Mouse (Mus musculus) kidney, postnatal 0 days (tissue): ENCODE data around the gene Glcci1. TPM values are rescaled to one million over a fixed set of nuclear protein-coding genes. Genes with fewer than 3 reads are reported as not detected.

ENCODE experiments used
- ATAC-seq: fragments of 200-750 bp; cut with Nextera tagmentation; replicated peaks from 2 replicates; pipeline ENCODE4 v1.8.0; 2017; ENCODE audit warnings: low read depth, moderate number of reproducible peaks, moderate TSS enrichment, moderate library complexity; ENCODE audit not compliant: low FRiP score
- DNase-seq: peaks from one replicate; pipeline ENCODE4 v3.0.0-alpha.2; 2016; ENCODE audit warnings: low spot score
- H3K27ac ChIP-seq: fragments of 300-500 bp; sonication (generic); 2 replicates; pipeline ENCODE4 v1.5.1; 2014; ENCODE audit warnings: mild to moderate bottlenecking
- H3K27me3 ChIP-seq: fragments of 300-500 bp; sonication (generic); 2 replicates; pipeline ENCODE4 v1.6.1; 2014; ENCODE audit warnings: low read length, mixed read lengths; ENCODE audit not compliant: insufficient read depth
- H3K36me3 ChIP-seq: fragments of 300-500 bp; sonication (generic); 2 replicates; pipeline ENCODE4 v1.6.1; 2014; ENCODE audit warnings: low read length, mixed read lengths; ENCODE audit not compliant: insufficient read depth
- H3K4me1 ChIP-seq: fragments of 300-500 bp; sonication (generic); replicated peaks from 2 replicates; pipeline ENCODE4 v1.6.1; 2014; ENCODE audit warnings: antibody characterized with exemption, low read length, mixed read lengths; ENCODE audit not compliant: insufficient read depth
- H3K4me2 ChIP-seq: fragments of 300-500 bp; sonication (generic); 2 replicates; pipeline ENCODE4 v1.6.1; 2014; ENCODE audit warnings: mild to moderate bottlenecking, low read length, moderate library complexity, mixed read lengths
- H3K4me3 ChIP-seq: fragments of 300-500 bp; sonication (generic); replicated peaks from 2 replicates; pipeline ENCODE4 v1.5.1; 2014; ENCODE audit warnings: low read depth, low read length
- H3K9ac ChIP-seq: fragments of 300-500 bp; sonication (generic); 2 replicates; pipeline ENCODE4 v1.6.1; 2014; ENCODE audit warnings: low read depth, low read length
- H3K9me3 ChIP-seq: fragments of 300-500 bp; sonication (generic); replicated peaks from 2 replicates; pipeline ENCODE4 v1.6.1; 2016; ENCODE audit warnings: low read length, inconsistent platforms, mixed read lengths
- CTCF ChIP-seq: IDR thresholded peaks from 2 replicates; pipeline ENCODE4 v1.5.1; 2016; ENCODE audit warnings: antibody characterized with exemption, low read depth, mild to moderate bottlenecking, moderate library complexity
- WGBS: fragments of 180-500 bp; shearing (Covaris S2); extraction: QIAGEN DNeasy Blood & Tissue Kit; methylation state at CpG from one replicate; pipeline ENCODE4 v1.1.7; 2014; 5-methylcytosine and 5-hydroxymethylcytosine counted together
- polyA plus RNA-seq: library from polyadenylated mRNA; unstranded; fragments of >200 nt; fragmentation: Nextera tagmentation; extraction: Ambion mirVana; gene quantifications from 2 replicates; pipeline ENCODE4 v1.2.1, GENCODE M21; 2015

Gene Glcci1
- polyA plus RNA-seq, 1 experiment from 2014 or later: 13.8 TPM

DNA sequence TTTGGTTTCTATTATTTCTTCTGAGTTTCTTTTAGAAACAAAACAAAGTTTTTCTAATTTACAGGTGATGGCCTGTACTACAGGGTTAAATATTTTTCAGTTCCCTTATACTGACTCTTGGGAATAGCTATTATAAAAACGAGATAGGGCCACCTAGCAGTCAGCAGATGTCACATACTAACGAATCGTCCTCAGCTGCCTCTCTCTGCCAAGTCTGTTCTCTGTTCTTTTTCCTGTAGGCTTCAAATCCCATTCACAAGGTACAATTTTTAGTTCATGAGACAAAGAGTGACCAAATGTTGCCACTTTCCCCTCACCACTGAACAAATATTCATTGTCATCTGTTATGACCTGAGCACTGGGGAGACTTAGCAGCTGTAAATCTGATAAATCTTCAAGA, 5.4 kb upstream of the Glcci1 start:
- DNase-seq (no peak), ATAC-seq (no peak)
- H3K9me3 ChIP-seq: no peaks in the 10 kb centered on the region
- no peaks in the 10 kb centered on the region for H3K36me3 ChIP-seq
- no peak for TF ChIP-seq CTCF
- no peak overlapping the region for H3K4me2 ChIP-seq
- no peaks in the 10 kb centered on the region for H3K4me1 ChIP-seq
- WGBS: 29% methylated on average over 3 of the region's 3 CpGs
- no peaks in the 10 kb centered on the region for H3K27me3 ChIP-seq
- H3K27ac ChIP-seq: no peak overlapping the region
- H3K9ac ChIP-seq: no peak overlapping the region
- no peak overlapping the region for H3K4me3 ChIP-seq

DNA sequence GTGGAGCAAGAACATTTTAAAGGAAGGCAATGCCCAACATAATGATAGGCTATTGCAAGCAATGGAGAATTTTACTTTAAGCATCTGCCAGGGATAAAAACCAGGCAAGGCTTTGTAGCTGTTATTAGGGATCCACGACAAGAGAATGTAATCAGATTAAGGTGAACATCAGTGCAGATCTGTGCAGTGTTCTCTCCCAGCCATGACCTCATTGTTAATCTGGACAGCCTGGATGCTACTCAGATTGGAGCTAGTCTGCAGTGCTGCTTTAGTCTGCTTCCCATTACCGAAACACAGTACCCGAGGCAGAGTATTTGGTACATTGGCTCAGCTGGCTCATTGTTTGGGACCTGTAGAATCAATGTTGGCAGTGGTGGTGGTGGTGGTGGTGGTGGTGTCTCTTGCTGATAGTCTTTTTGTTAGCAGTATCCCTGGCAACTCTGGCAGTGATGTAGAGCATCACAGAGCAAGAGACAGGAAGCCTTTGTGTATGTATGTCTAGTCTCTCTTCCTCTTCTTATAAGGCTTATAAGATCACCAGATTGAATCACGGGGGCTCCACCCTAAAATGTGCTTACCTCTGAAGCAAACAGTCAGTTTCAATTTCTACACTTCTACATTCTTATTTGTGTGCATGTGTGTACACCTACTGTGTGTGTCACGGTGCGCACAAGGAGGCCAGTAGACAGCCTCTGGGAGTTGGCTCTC, 4.7 kb upstream of the Glcci1 start:
- no peak overlapping the region for H3K4me3 ChIP-seq
- H3K4me1 ChIP-seq: no peaks in the 10 kb centered on the region
- no peak overlapping the region for H3K27ac ChIP-seq
- H3K27me3 ChIP-seq: no peaks in the 10 kb centered on the region
- no peak overlapping the region for H3K9ac ChIP-seq
- TF ChIP-seq CTCF: no peak
- DNase-seq (no peak), ATAC-seq (no peak)
- H3K9me3 ChIP-seq: no peaks in the 10 kb centered on the region
- H3K4me2 ChIP-seq: no peak overlapping the region
- 85% methylated on average over 6 of the region's 6 CpGs for WGBS
- H3K36me3 ChIP-seq: no peaks in the 10 kb centered on the region

DNA sequence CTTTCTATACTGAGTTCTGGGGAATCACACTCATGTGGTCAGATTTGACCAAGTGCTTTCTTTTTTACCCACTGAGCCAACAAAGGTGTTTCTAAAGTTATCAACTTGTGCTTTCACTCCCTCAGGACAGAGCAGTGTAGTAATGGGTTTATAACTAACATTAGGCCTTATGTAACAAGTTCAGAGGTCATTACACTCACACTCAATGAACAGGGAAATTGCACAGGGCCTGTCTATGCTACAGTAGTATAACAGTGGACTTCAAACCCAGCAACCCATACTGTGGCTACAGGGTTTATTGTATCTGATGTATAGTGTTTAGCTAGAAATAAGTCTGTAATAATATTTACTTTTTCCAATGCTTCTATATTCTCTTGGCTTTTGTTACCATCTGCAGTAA, 2.8 kb upstream of the Glcci1 start:
- no peak overlapping the region for H3K9ac ChIP-seq
- DNase-seq (no peak), ATAC-seq (no peak)
- H3K27me3 ChIP-seq: no peaks in the 10 kb centered on the region
- no peak overlapping the region for H3K4me3 ChIP-seq
- H3K4me2 ChIP-seq: no peak overlapping the region
- H3K9me3 ChIP-seq: no peaks in the 10 kb centered on the region
- H3K27ac ChIP-seq: no peak overlapping the region
- H3K36me3 ChIP-seq: no peaks in the 10 kb centered on the region
- H3K4me1 ChIP-seq: 0 out of 2 replicates have a peak, but pooled peaks cover 2% of the 10 kb centered on the region
- TF ChIP-seq CTCF: no peak

DNA sequence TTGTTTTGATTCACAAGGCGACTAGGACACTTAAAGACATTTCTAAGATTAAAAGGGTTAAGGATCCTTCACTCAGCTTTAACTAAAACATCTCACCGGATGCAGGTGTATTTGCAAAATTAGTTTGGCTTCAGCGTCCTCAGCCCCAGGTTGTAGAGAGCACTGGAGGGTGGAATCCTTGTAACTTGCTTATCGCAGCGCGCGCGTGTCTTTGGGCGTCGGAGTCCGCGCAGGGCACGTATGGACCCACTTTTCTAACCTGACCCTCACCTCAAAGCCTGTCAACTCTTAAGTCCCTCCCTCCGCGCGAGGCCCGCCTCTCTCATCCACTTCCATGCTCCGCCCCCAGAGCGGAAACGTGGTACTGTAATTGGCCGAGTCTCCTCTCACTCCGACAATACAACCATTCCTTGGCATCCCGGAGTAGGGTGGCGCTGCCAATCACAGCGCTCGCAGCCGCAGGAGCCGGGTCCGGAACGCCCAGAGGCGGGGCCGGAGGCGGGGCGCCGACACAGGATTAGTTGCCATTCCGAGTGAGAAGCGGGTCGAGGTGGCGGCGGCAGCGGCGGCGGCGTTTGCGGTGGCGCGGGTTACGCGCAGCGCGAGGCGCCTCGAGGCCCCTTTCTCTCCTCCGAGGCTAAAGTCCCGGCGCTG, 390 bp upstream of the Glcci1 start:
- H3K4me3 ChIP-seq: peak overlapping the region; percentile 91
- peak; percentile 99 for ATAC-seq
- H3K9ac ChIP-seq: peak overlapping the region; percentile 96
- 1% methylated on average over 46 of the region's 56 CpGs for WGBS
- no peaks in the 10 kb centered on the region for H3K36me3 ChIP-seq
- H3K27ac ChIP-seq: peak overlapping the region; percentile 97
- no peaks in the 10 kb centered on the region for H3K9me3 ChIP-seq
- peak overlapping the region; percentile 72 for H3K4me2 ChIP-seq
- 0 out of 2 replicates have a peak, but pooled peaks cover 10% of the 10 kb centered on the region for H3K4me1 ChIP-seq
- TF ChIP-seq CTCF: no peak; the same call in 1 of the 2 replicates
- peak; percentile 99 for DNase-seq
- no peaks in the 10 kb centered on the region for H3K27me3 ChIP-seq

DNA sequence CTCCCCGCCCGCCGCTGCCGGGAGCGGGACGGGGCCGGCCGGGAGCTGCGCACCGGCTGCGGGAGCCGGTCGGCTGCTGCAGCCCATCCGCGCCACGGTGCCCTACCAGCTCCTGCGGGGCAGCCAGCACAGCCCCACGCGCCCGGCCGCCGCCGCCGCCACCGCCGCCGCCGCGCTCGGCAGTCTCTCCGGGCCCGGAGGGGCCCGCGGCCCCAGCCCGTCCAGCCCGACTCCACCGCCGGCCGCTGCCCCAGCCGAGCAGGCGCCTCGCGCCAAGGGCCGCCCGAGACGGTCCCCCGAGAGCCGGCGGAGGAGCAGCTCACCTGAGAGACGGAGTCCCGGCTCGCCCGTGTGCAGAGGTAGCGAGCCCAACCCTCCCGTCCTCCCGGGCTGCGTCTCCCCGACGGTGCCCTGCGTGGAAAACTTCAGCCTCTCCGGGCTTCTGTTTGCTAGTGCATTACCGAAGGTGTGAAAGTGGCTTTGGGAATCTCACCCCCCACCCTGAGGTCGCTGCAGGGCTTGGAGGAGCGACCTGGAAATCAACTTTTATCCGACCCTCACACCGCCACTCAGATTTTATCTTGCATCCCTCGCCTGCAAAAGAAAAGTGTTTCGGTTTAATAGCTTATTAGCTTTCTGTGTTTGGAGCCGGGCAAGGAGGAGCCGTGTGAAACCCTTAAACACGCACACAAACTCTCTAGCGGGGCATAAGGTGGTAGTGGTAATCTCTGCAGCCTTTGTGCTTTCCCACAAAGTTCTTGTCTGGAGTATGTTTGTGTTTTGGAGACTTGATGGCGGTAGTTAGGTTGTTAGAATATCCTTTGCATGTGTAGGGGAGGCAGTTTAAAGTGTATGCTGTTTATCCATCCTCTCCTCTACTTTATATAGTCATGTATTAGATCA, 812 bp downstream of the Glcci1 start:
- H3K4me3 ChIP-seq: peak overlapping the region; percentile 91
- peak overlapping the region; percentile 97 for H3K27ac ChIP-seq
- under 1% methylated on average over 57 of the region's 73 CpGs for WGBS
- H3K27me3 ChIP-seq: no peaks in the 10 kb centered on the region
- ATAC-seq: peak; percentile 14; the same call in 1 of the 2 replicates
- TF ChIP-seq CTCF: no peak
- no peaks in the 10 kb centered on the region for H3K9me3 ChIP-seq
- peak overlapping the region; percentile 96 for H3K9ac ChIP-seq
- H3K4me1 ChIP-seq: 0 out of 2 replicates have a peak, but pooled peaks cover 10% of the 10 kb centered on the region
- DNase-seq: peak; percentile 59
- H3K4me2 ChIP-seq: peak overlapping the region; percentile 72
- no peaks in the 10 kb centered on the region for H3K36me3 ChIP-seq

DNA sequence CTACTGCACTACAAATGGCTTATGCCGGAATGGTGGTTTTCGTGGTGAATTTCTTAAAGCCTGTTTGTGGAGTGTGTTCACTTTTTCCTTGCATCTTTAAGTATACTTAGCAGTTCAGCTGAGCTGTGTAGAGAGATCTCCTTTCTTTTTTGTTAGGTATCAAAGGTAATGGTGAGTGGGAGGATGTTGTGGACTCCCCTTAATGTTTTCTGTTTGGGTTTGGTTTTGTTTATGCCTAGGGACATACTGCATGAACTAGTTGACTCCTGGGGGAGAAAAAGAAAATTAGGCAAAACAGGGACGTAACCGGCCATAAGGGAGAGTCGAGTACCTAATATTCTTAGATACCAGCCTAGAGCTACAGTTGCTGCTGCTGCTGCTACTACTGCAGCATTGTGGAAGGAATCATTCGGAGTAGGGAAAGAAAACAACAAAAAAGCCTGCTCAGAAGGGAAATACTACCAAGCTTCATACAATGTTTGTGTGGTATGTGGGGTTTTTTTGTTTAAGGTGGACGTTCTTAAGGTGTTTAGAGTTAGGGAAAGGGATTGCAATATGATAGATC, 1.5 kb downstream of the Glcci1 start:
- DNase-seq: peak; percentile 54
- no peak for TF ChIP-seq CTCF

More for the DNA sequence above, 1.5 kb downstream of the Glcci1 start:
- H3K4me2 ChIP-seq: peak overlapping the region; percentile 72
- peak overlapping the region; percentile 97; the same call in 1 of the 2 replicates for H3K27ac ChIP-seq
- H3K9me3 ChIP-seq: no peaks in the 10 kb centered on the region
- H3K9ac ChIP-seq: peak overlapping the region; percentile 96
- WGBS: 3% methylated on average over 7 of the region's 7 CpGs
- 0 out of 2 replicates have a peak, but pooled peaks cover 10% of the 10 kb centered on the region for H3K4me1 ChIP-seq
- no peak for ATAC-seq
- H3K27me3 ChIP-seq: no peaks in the 10 kb centered on the region
- H3K36me3 ChIP-seq: no peaks in the 10 kb centered on the region
- H3K4me3 ChIP-seq: peak overlapping the region; percentile 91
